Mouse (Mus musculus) left cerebral cortex, postnatal 14 days (tissue): ENCODE measurements around the gene Vmn2r93. TPM values are rescaled to one million over a fixed set of nuclear protein-coding genes. Genes with fewer than 3 reads are reported as not detected.

Source experiments
- DNase-seq, 2 experiments: peaks; one replicate each; pipeline ENCODE4 v3.0.0; 2021 to 2022; ENCODE audit warnings: low spot score in 2 of 2, mixed read lengths in 1 of 2
- intact Hi-C: fragments of 180-260 bp; cut with DNase I; formaldehyde crosslinking; loops from one replicate; pipeline ENCODE4 v1.15.1; 2025
- long read RNA-seq, 2 experiments: library from polyadenylated mRNA; stranded (forward); transcript quantifications; one replicate each; pipeline ENCODE4 v2.0.0; 2021
- total RNA-seq, 2 experiments: library from RNA; stranded (reverse); gene quantifications; 2 replicates each; pipeline ENCODE4 v1.2.3; 2021

Vmn2r93 gene
- not detected for total RNA-seq
- long read RNA-seq, experiment 1: 0 reads
- long read RNA-seq, experiment 2: 0 reads

GRCm38 (mm10) chr17:18297799-18298198 is at the start of gene Vmn2r93:
Gene Vmn2r93, plus strand, starts transcription at chr17:18298099.
- intact Hi-C loops: no loop called here
- DNase-seq: no peak

GRCm38 (mm10) chr17:18277656-18278055 is 20.2 kb upstream of the Vmn2r93 start, which contains the start of gene Vmn2r94:
Gene Vmn2r94, minus strand, starts transcription at chr17:18277756.
- no peak for DNase-seq
- intact Hi-C loops: no loop called here

GRCm38 (mm10) chr17:18323031-18323430 is 25.1 kb downstream of the Vmn2r93 start:
- DNase-seq: no peak

GRCm38 (mm10) chr17:18360007-18360406 is 62.1 kb downstream of the Vmn2r93 start:
- intact Hi-C loops: no loop called here

More at GRCm38 (mm10) chr17:18323031-18323430, 25.1 kb downstream of the Vmn2r93 start:
- intact Hi-C loops: no loop called here

GRCm38 (mm10) chr17:18360602-18361001 is 62.7 kb downstream of the Vmn2r93 start:
- no peak for DNase-seq
- intact Hi-C loops: no loop called here

More at GRCm38 (mm10) chr17:18360007-18360406, 62.1 kb downstream of the Vmn2r93 start:
- no peak for DNase-seq

Other genes starting within 250 kb of the Vmn2r93 start
- gene Vmn2r124, start 248.7 kb upstream of the Vmn2r93 start, total RNA-seq: under 1 TPM; 0.04 to 0.11 TPM
- not detected for gene Vmn2r91, start 213.1 kb upstream of the Vmn2r93 start, total RNA-seq
- not detected for gene Vmn2r92, start 146.2 kb upstream of the Vmn2r93 start, total RNA-seq
- not detected for gene Vmn2r94, start 20.3 kb upstream of the Vmn2r93 start, total RNA-seq
- under 1 TPM in 1 of 2 experiments, not detected in 1; 0.02 TPM for gene Vmn2r95, start 126.0 kb downstream of the Vmn2r93 start, total RNA-seq